Mouse (Mus musculus) liver (tissue): ENCODE results near the gene Arf3.
"Not testable (repeated sequence)": the region's sequence is repeated elsewhere in the genome, so short reads cannot be mapped to it uniquely, and the experiment has no call there.

Experiments
- DNase-seq: peaks from one replicate; pipeline ENCODE4 v3.0.0-alpha.2; 2020; ENCODE audit warnings: mixed read lengths

The Arf3 gene

GRCm38 (mm10) chr15:98753021-98753423 is 10.0 kb downstream of the Arf3 start:
- DNase-seq = no peak

- DNase-seq = no peak
Measured at GRCm38 (mm10) chr15:98749093-98749492, 13.9 kb downstream of the Arf3 start.

- DNase-seq = no peak
Measured at GRCm38 (mm10) chr15:98747296-98747695, 15.7 kb downstream of the Arf3 start.

- DNase-seq = no peak
Measured at GRCm38 (mm10) chr15:98746344-98746965, 16.6 kb downstream of the Arf3 start.

GRCm38 (mm10) chr15:98743863-98744262 is 19.2 kb downstream of the Arf3 start:
- not testable (repeated sequence) for DNase-seq

- no peak for DNase-seq
Measured at GRCm38 (mm10) chr15:98742766-98743428, 20.1 kb downstream of the Arf3 start.

GRCm38 (mm10) chr15:98740219-98740618 is 22.8 kb downstream of the Arf3 start:
- DNase-seq = no peak

- no peak for DNase-seq
Measured at GRCm38 (mm10) chr15:98738796-98739195, 24.2 kb downstream of the Arf3 start.

GRCm38 (mm10) chr15:98737881-98738280 is 25.1 kb downstream of the Arf3 start:
- DNase-seq = no peak

- no peak for DNase-seq
Measured at GRCm38 (mm10) chr15:98736521-98736920, 26.5 kb downstream of the Arf3 start.

GRCm38 (mm10) chr15:98733976-98734566 is 28.9 kb downstream of the Arf3 start:
- DNase-seq = no peak

- DNase-seq = no peak
Measured at GRCm38 (mm10) chr15:98733370-98733769, 29.6 kb downstream of the Arf3 start.

GRCm38 (mm10) chr15:98732006-98732531 is 30.9 kb downstream of the Arf3 start:
- DNase-seq = no peak

GRCm38 (mm10) chr15:98730790-98731189 is 32.2 kb downstream of the Arf3 start:
- no peak for DNase-seq

GRCm38 (mm10) chr15:98729791-98730545 is 33.0 kb downstream of the Arf3 start:
- DNase-seq = no peak

- DNase-seq = no peak
Measured at GRCm38 (mm10) chr15:98728366-98728765, 34.6 kb downstream of the Arf3 start.

GRCm38 (mm10) chr15:98727443-98728321 is 35.3 kb downstream of the Arf3 start, which contains the start of gene Fkbp11:
Gene Fkbp11, minus strand, starts transcription at chr15:98728198.
- DNase-seq = peak; percentile 65

GRCm38 (mm10) chr15:98726746-98727145 is 36.3 kb downstream of the Arf3 start:
- DNase-seq = no peak

- DNase-seq = no peak
Measured at GRCm38 (mm10) chr15:98726079-98726478, 36.9 kb downstream of the Arf3 start.

- no peak for DNase-seq
Measured at GRCm38 (mm10) chr15:98724441-98724840, 38.6 kb downstream of the Arf3 start.

GRCm38 (mm10) chr15:98722854-98723253 is 40.2 kb downstream of the Arf3 start:
- DNase-seq = peak; percentile 24

GRCm38 (mm10) chr15:98722191-98722590 is 40.8 kb downstream of the Arf3 start:
- no peak for DNase-seq
